Mouse (Mus musculus): ENCODE data around the gene Gse1.

The Gse1 gene

GRCm38 (mm10) chr8:120227891-120228591 is at the start of gene Gse1:
Gse1 (plus strand) TSS chr8:120228456.
- peak; percentile 62 for DNase-seq (ENCODE audit: low read depth, low spot score)

- peak; percentile 81 for DNase-seq (ENCODE audit: low read depth, low spot score)
These were observed 49.2 kb upstream of the Gse1 start for GRCm38 (mm10) chr8:120179027-120179431.

DNA sequence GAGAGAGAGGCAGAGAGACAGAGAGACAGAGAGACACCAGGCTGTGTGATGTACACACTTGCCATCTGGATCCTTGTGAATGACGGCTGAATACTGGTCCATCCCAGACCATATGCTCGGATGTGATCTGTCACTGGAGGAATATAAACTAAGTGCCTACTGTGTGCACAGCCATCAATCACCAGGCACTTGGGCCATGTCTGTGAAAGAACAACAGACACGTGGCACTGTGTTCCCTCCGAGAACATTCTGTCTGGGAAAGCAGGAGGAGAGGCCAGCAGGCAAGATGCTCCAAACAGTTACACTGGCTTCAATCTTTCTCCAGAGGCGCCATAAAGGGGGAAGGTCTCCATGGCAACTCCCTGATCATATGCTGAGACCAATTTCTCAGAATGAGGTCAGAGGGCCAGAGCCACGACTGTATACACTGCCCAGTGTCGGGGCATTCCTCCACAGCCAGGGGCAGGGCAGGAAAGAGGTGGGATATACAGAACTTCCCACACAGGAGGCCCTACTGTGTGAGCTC is 47.7 kb upstream of the Gse1 start:
- no peak for DNase-seq (ENCODE audit: low read depth, low spot score)

GRCm38 (mm10) chr8:120181274-120181673 is 47.0 kb upstream of the Gse1 start:
- no peak for DNase-seq (ENCODE audit: low read depth, low spot score)

DNA sequence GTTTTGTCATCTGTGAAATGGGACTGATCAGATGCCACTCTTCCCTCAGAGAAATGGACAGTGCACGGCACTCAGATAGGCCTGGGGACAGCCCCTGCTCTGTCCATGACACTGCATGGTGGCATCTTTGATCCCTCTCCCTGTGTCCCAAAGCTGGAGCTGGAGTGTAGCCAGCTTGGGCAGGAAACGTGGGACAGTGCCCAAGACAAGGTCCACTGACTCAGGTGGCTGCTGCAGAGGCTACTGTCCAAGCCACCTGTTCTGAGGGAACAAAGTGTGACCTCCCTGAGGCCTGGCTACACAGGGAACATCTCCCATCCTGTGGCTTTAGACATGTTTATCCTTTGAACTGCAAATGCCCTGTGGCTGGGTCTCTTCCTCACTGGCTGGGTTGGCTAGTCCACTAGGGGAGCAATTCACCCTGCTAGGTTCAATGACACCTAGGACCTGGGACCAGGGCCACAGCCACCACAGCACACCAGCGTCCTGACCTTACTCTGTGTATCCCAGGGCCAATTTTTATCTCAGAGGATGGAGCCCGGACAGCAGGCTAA is 46.3 kb upstream of the Gse1 start:
- no peak for DNase-seq (ENCODE audit: low read depth, low spot score)

DNA sequence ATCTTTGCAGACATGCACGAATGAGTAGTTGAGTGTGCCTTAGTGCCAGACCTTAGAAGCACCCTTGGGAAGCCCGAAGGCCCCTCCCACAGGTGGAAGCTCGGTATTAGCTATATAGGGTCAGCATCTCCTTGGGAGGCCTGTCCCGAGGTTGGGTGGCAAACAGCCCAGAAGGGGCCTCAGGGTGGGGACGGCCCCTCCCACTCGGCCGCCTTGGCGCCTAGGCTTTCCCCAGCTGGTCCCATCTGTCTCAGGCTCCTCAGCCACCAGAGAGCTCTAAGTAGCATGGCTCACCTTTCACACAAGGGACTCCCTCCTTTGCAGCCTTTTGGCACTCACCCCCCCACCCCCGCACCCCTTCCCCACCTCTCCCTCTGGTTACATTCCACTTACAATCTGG is 43.9 kb upstream of the Gse1 start:
- DNase-seq (ENCODE audit: low read depth, low spot score): no peak

GRCm38 (mm10) chr8:120184850-120185792 is 43.1 kb upstream of the Gse1 start:
- no peak for DNase-seq (ENCODE audit: low read depth, low spot score)

- no peak for DNase-seq (ENCODE audit: low read depth, low spot score)
These were observed 41.8 kb upstream of the Gse1 start for GRCm38 (mm10) chr8:120186454-120186853.

GRCm38 (mm10) chr8:120188510-120188909 is 39.7 kb upstream of the Gse1 start:
- no peak for DNase-seq (ENCODE audit: low read depth, low spot score)

- DNase-seq (ENCODE audit: low read depth, low spot score): no peak
These were observed 38.8 kb upstream of the Gse1 start for GRCm38 (mm10) chr8:120189440-120189839.

DNA sequence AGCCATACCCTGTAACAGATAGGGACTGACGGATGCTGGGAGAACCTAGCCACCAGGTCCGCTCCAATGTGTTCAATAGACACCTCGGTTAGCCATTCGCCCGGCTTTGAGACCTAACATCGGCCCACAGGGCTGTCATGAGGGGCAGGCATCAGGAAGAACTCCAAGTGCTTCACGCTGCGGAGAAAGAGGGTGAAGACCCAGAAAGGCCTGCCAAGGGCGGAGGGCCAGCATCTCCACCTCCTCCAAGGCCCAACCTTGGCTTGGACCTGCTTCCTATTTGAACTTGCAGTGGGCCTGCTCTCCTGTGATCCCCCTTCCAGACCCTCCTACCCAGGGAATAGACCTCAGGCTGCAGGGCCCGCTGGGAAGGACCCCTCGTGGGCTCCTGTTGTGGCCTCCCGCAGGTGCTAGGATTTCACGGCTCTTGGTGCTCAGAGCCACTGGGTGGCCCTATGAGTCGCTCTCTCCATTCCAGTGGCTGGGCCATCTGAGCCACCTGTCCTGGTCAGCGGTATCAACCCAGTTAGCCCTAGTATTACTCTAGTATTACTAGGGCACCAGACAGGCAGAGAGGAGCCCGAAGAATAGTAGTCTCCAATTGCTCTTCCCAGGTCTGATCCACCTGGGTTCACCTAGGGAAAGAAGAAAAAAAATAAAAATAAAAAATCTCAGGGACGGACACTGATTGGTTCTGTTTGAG is 38.0 kb upstream of the Gse1 start:
- no peak for DNase-seq (ENCODE audit: low read depth, low spot score)

- peak; percentile 36 for DNase-seq (ENCODE audit: low read depth, low spot score)
These were observed 37.3 kb upstream of the Gse1 start for GRCm38 (mm10) chr8:120190810-120191413.

GRCm38 (mm10) chr8:120191633-120192032 is 36.6 kb upstream of the Gse1 start:
- DNase-seq (ENCODE audit: low read depth, low spot score): no peak

GRCm38 (mm10) chr8:120192118-120192517 is 36.1 kb upstream of the Gse1 start:
- DNase-seq (ENCODE audit: low read depth, low spot score): no peak

GRCm38 (mm10) chr8:120201351-120201750 is 26.9 kb upstream of the Gse1 start:
- DNase-seq (ENCODE audit: low read depth, low spot score): no peak

- no peak for DNase-seq (ENCODE audit: low read depth, low spot score)
These were observed 25.7 kb upstream of the Gse1 start for GRCm38 (mm10) chr8:120202546-120202945.

GRCm38 (mm10) chr8:120204736-120205360 is 23.4 kb upstream of the Gse1 start:
- DNase-seq (ENCODE audit: low read depth, low spot score): no peak

GRCm38 (mm10) chr8:120205916-120206315 is 22.3 kb upstream of the Gse1 start:
- no peak for DNase-seq (ENCODE audit: low read depth, low spot score)

DNA sequence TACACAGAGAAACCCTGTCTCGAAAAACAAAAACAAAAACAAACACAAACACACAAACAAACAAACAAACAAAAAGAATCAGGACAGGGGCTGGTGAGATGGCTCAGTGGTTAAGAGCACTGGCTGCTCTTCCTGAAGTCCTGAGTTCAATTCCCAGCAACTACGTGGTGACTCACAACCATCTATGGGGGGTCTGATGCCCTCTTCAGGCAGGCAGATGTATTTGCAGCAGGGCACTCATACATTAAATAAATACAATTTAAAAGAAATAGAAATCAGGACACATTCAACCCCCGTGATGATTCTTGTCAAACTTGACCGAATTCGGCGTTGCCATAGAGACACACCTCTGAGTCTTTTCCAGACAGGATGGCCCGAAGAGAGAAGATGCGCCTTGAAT is 20.9 kb upstream of the Gse1 start:
- no peak for DNase-seq (ENCODE audit: low read depth, low spot score)

DNA sequence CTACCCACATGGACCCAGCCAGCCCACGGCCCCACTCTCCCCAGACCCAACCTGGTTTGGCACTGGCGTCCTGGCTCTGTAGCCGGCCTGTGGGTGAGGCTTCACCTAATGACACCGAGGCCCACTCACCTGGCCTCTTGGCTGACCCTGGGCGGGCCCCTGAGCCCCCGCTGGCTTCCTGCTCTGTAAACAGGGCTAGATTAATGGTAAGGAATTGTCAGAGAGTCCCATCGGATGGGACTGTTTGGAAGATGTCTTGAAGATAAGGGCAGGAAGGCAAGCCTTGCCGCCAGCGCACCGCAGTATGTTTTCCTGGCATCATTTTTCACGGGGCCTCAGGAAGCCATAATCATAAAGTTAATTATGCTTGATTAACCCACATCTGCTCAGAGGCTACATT is 20.1 kb upstream of the Gse1 start:
- DNase-seq (ENCODE audit: low read depth, low spot score): no peak

DNA sequence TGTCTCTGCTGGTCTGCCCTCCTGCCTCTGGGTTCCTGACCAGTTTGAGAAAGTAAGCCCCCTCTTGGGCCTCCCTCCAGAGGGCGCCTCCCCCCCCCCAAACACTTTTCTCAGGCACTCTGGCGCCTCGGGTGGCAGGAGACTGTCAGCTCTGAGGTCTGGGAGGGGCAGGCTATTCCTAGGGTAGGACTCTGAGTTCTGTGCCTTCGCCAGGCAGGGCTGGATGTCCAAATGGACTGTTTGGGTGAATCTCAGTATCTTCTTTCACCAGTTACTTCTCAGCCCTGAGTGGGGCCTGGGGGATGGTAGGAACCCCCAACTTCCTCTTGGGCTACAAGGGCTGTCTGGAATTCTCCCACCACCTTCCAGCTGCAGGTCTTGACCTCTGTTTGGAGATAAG is 16.9 kb upstream of the Gse1 start:
- no peak for DNase-seq (ENCODE audit: low read depth, low spot score)

Measured in brain, embryonic 18.5 days (tissue).